Comparison of ENCODE assay signal across 6 mouse cellular contexts in genomic region chr14:59810316-59810715, GRCm38 (mm10).
A peak's percentile ranks its signal among the peaks of the same experiment; 100 is the strongest.
DNase-seq lines count a peak whose midpoint lies in the region; ATAC-seq and TF ChIP-seq lines count a peak whose summit lies in the region.
"Not testable (repeated sequence)": the region's sequence is repeated elsewhere in the genome, so short reads cannot be mapped to it uniquely, and the experiment has no call there.

No protein-coding gene starts in this region.

- H3K27ac ChIP-seq in hindbrain, embryonic 16.5 days (ENCODE audit: low read depth, low read length); intestine, postnatal 0 days (ENCODE audit: low read depth, low read length); stomach, postnatal 0 days (replicated peaks): not testable (repeated sequence)
- H3K27ac ChIP-seq in limb, embryonic 12.5 days: peak overlapping the region; percentile 29; the same call in 1 of the 2 replicates

- TF ChIP-seq CTCF in intestine, postnatal 0 days (IDR thresholded peaks at IDR 0.05; ENCODE audit: low read depth); stomach, postnatal 0 days (IDR thresholded peaks at IDR 0.05; ENCODE audit: low read depth): not testable (repeated sequence)

- WGBS in hindbrain, embryonic 16.5 days: 89% methylated on average over 2 of the region's 2 CpGs
- 93% methylated on average over 2 of the region's 2 CpGs for WGBS in intestine, postnatal 0 days
- 80% methylated on average over 2 of the region's 2 CpGs for WGBS in limb, embryonic 12.5 days
- 82% methylated on average over 2 of the region's 2 CpGs for WGBS in stomach, postnatal 0 days

- H3K9me3 ChIP-seq in hindbrain, embryonic 16.5 days (ENCODE audit: control insufficient read depth, low read length); intestine, postnatal 0 days (ENCODE audit: control insufficient read depth); limb, embryonic 12.5 days; stomach, postnatal 0 days (ENCODE audit: control insufficient read depth, low read length): not testable (repeated sequence)

- H3K27me3 ChIP-seq in hindbrain, embryonic 16.5 days (replicated peaks; ENCODE audit: control insufficient read depth, insufficient read depth, low read length); intestine, postnatal 0 days (replicated peaks; ENCODE audit: control insufficient read depth, insufficient read depth, low read length); limb, embryonic 12.5 days; stomach, postnatal 0 days (ENCODE audit: control insufficient read depth, insufficient read depth, low read length): not testable (repeated sequence)

- H3K36me3 ChIP-seq in hindbrain, embryonic 16.5 days (ENCODE audit: control insufficient read depth, insufficient read depth, low read length); intestine, postnatal 0 days (ENCODE audit: control insufficient read depth, insufficient read depth); limb, embryonic 12.5 days; stomach, postnatal 0 days (ENCODE audit: control insufficient read depth, insufficient read depth, low read length): not testable (repeated sequence)

- 0 out of 2 replicates have a peak, but pooled peaks have one; percentile 14 for ATAC-seq in hindbrain, embryonic 16.5 days
- ATAC-seq in intestine, postnatal 0 days: peak; percentile 58
- ATAC-seq in limb, embryonic 12.5 days (ENCODE audit: insufficient number of reproducible peaks, insufficient read depth, low FRiP score, low TSS enrichment, low read depth): peak; percentile 56; the same call in 1 of the 2 replicates
- ATAC-seq in stomach, postnatal 0 days (ENCODE audit: low FRiP score, low TSS enrichment): peak; percentile 56

- peak; percentile 68 for DNase-seq in ES-CJ7 (ENCODE audit: low read depth, low spot score)
- peak; percentile 65 for DNase-seq in ZHBTc4 (ENCODE audit: low read depth, low spot score)
- DNase-seq in stomach, postnatal 0 days (ENCODE audit: low spot score): peak; percentile 45

- H3K9ac ChIP-seq in hindbrain, embryonic 16.5 days (ENCODE audit: low read depth, low read length); intestine, postnatal 0 days (ENCODE audit: low read depth, low read length); limb, embryonic 12.5 days (replicated peaks); stomach, postnatal 0 days (ENCODE audit: low read length): not testable (repeated sequence)

- not testable (repeated sequence) for H3K4me2 ChIP-seq in hindbrain, embryonic 16.5 days (ENCODE audit: low read length); intestine, postnatal 0 days (replicated peaks; ENCODE audit: low read depth); limb, embryonic 12.5 days; stomach, postnatal 0 days (replicated peaks; ENCODE audit: low read depth)

- H3K4me1 ChIP-seq in hindbrain, embryonic 16.5 days (ENCODE audit: control insufficient read depth, insufficient read depth, low read depth, low read length); intestine, postnatal 0 days (replicated peaks; ENCODE audit: control insufficient read depth, insufficient read depth, low read length); stomach, postnatal 0 days (replicated peaks; ENCODE audit: control insufficient read depth, insufficient read depth): not testable (repeated sequence)
- peaks cover 51% of the 10 kb centered on the region for H3K4me1 ChIP-seq in limb, embryonic 12.5 days (replicated peaks)

- not testable (repeated sequence) for TF ChIP-seq EP300 in stomach, postnatal 0 days (optimal IDR thresholded peaks at IDR 0.05)

- H3K4me3 ChIP-seq in hindbrain, embryonic 16.5 days (ENCODE audit: low read length); intestine, postnatal 0 days (ENCODE audit: low read depth, low read length); limb, embryonic 12.5 days (replicated peaks); stomach, postnatal 0 days (ENCODE audit: low read depth, low read length): not testable (repeated sequence)
